Mouse (Mus musculus): ENCODE data around the gene Tulp3. TPM values are rescaled to one million over a fixed set of nuclear protein-coding genes. Genes with fewer than 3 reads are reported as not detected.

The Tulp3 gene
- polyA plus RNA-seq, 1 experiment = 0.07 TPM

GRCm38 (mm10) chr6:128275506-128276064 lies 80.1 kb downstream of the Tulp3 start:
- TF ChIP-seq GATA1 (IDR thresholded peaks at IDR 0.05; ENCODE audit: low read length) (no peak), TAL1 (IDR thresholded peaks at IDR 0.05; ENCODE audit: low read length) (no peak)
- Histone ChIP-seq H3K9me3 (ENCODE audit: control insufficient read depth, low read length) (no peaks in the 10 kb centered on the region), H3K27me3 (ENCODE audit: control insufficient read depth) (no peaks in the 10 kb centered on the region), H3K4me1 (ENCODE audit: control insufficient read depth) (peaks cover 2% of the 10 kb centered on the region; the same call in 1 of the 2 replicates), H3K36me3 (ENCODE audit: control insufficient read depth) (no peaks in the 10 kb centered on the region), H3K4me3 (replicated peaks) (no peak overlapping the region)

DNA sequence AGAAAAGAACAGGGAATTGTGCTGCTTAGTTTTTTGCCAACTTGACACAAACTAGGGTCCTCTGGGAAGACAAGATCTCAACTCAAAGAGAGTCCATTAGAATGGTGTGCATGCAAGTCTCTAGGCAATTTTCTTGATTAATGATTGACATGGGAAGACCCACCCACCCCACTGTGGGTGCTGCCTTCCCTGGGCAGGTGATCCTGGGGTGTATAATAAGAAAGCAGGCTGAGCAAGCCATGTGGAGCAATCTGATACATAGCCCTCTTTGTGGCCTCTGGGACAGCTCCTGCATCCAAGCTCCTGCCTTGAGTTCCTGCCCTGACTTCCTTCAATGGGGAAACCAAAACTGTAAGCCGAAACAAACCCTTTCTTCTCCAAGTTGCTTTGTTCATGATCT lies 82.1 kb downstream of the Tulp3 start:
- H3K4me3 ChIP-seq (replicated peaks) = no peak overlapping the region
- H3K36me3 ChIP-seq (ENCODE audit: control insufficient read depth) = no peaks in the 10 kb centered on the region
- TF ChIP-seq TAL1 (IDR thresholded peaks at IDR 0.05; ENCODE audit: low read length) (no peak), GATA1 (IDR thresholded peaks at IDR 0.05; ENCODE audit: low read length) (no peak)
- H3K4me1 ChIP-seq (ENCODE audit: control insufficient read depth) = peaks cover 2% of the 10 kb centered on the region; the same call in 1 of the 2 replicates
- H3K27me3 ChIP-seq (ENCODE audit: control insufficient read depth) = no peaks in the 10 kb centered on the region
- no peaks in the 10 kb centered on the region for H3K9me3 ChIP-seq (ENCODE audit: control insufficient read depth, low read length)

- H3K9me3 ChIP-seq (ENCODE audit: control insufficient read depth, low read length) = no peaks in the 10 kb centered on the region
- no peaks in the 10 kb centered on the region for H3K36me3 ChIP-seq (ENCODE audit: control insufficient read depth)
- H3K4me1 ChIP-seq (ENCODE audit: control insufficient read depth) = peaks cover 2% of the 10 kb centered on the region; the same call in 1 of the 2 replicates
- TF ChIP-seq TAL1 (IDR thresholded peaks at IDR 0.05; ENCODE audit: low read length) (no peak), GATA1 (IDR thresholded peaks at IDR 0.05; ENCODE audit: low read length) (no peak)
- H3K27me3 ChIP-seq (ENCODE audit: control insufficient read depth) = no peaks in the 10 kb centered on the region
- no peak overlapping the region for H3K4me3 ChIP-seq (replicated peaks)
Observed at GRCm38 (mm10) chr6:128272754-128273153, 82.9 kb downstream of the Tulp3 start.

Other genes with a start within 250 kb of the Tulp3 start
- 0.02 and 0.04 TPM in 2 replicates for gene Tspan9, start 212.3 kb downstream of the Tulp3 start, polyA plus RNA-seq (2012)
- not detected in 2 replicates for gene Tead4, start 55.0 kb downstream of the Tulp3 start, polyA plus RNA-seq (2012)
- gene Rhno1, start 7.1 kb upstream of the Tulp3 start, polyA plus RNA-seq (2012) = 9.8 and 9.9 TPM in 2 replicates
- 8.2 and 8.8 TPM in 2 replicates for gene Foxm1, start 7.1 kb upstream of the Tulp3 start, polyA plus RNA-seq (2012)
- 0.03 TPM in 1 of 2 replicates, not detected in the other for gene Tex52, start 19.6 kb upstream of the Tulp3 start, polyA plus RNA-seq (2012)
- not detected in 2 replicates for gene Gm44596, start 19.7 kb upstream of the Tulp3 start, polyA plus RNA-seq (2012)
- gene Nrip2, start 43.4 kb upstream of the Tulp3 start, polyA plus RNA-seq (2012) = 0.02 TPM in 1 of 2 replicates, not detected in the other
- 1.9 TPM in 2 replicates for gene Itfg2, start 69.1 kb upstream of the Tulp3 start, polyA plus RNA-seq (2012)
- 7.7 and 10.7 TPM in 2 replicates for gene Fkbp4, start 82.8 kb upstream of the Tulp3 start, polyA plus RNA-seq (2012)
- 0.05 TPM in 1 of 2 replicates, not detected in the other for gene Pzp, start 170.9 kb upstream of the Tulp3 start, polyA plus RNA-seq (2012)
- not detected in 2 replicates for gene A2ml1, start 225.8 kb upstream of the Tulp3 start, polyA plus RNA-seq (2012)